Mouse (Mus musculus) forebrain, embryonic 14.5 days (tissue): ENCODE measurements at regions not wholly inside any gene's neighbourhood (a gene's known extent, or its start where the extent isn't known, plus 50 kb on each side); places are given as distances from the start of the nearest gene placed in this dataset.

ENCODE experiments used
- ATAC-seq: fragments of 200-750 bp; cut with Nextera tagmentation; 2 replicates; pipeline ENCODE4 v1.8.0; 2017; ENCODE audit warnings: mild to moderate bottlenecking, moderate library complexity
- DNase-seq: peaks from one replicate; pipeline ENCODE4 v3.0.0-alpha.2; 2015; ENCODE audit warnings: low spot score
- H3K27ac ChIP-seq: fragments of 300-500 bp; sonication (generic); 2 replicates; pipeline ENCODE4 v1.5.1; 2014; ENCODE audit warnings: low read depth, mild to moderate bottlenecking, control low read depth, low read length, moderate library complexity
- H3K27me3 ChIP-seq: fragments of 300-500 bp; sonication (generic); replicated peaks from 2 replicates; pipeline ENCODE4 v1.6.1; 2014; ENCODE audit warnings: low read length, control low read depth, mixed read lengths; ENCODE audit not compliant: control insufficient read depth, insufficient read depth
- H3K36me3 ChIP-seq: fragments of 300-500 bp; sonication (generic); 2 replicates; pipeline ENCODE4 v1.6.1; 2014; ENCODE audit warnings: low read length, control low read depth; ENCODE audit not compliant: control insufficient read depth, insufficient read depth
- H3K4me1 ChIP-seq: fragments of 300-500 bp; sonication (generic); 2 replicates; pipeline ENCODE4 v1.6.1; 2014; ENCODE audit warnings: antibody characterized with exemption, low read length, control low read depth; ENCODE audit not compliant: control insufficient read depth, insufficient read depth
- H3K4me2 ChIP-seq: fragments of 300-500 bp; sonication (generic); 2 replicates; pipeline ENCODE4 v1.6.1; 2014; ENCODE audit warnings: mild to moderate bottlenecking, control low read depth, low read length
- H3K4me3 ChIP-seq: fragments of 300-500 bp; sonication (generic); 2 replicates; pipeline ENCODE4 v1.5.1; 2014; ENCODE audit warnings: low read depth, low read length, control low read depth
- H3K9ac ChIP-seq: fragments of 300-500 bp; sonication (generic); 2 replicates; pipeline ENCODE4 v1.6.1; 2014; ENCODE audit warnings: mild to moderate bottlenecking, low read length, control low read depth, moderate library complexity
- H3K9me3 ChIP-seq: fragments of 300-500 bp; sonication (generic); replicated peaks from 2 replicates; pipeline ENCODE4 v1.6.1; 2016; ENCODE audit warnings: low read length, control low read depth, mixed read lengths; ENCODE audit not compliant: control insufficient read depth
- WGBS: fragments of 180-500 bp; shearing (Covaris S2); extraction: QIAGEN DNeasy Blood & Tissue Kit; methylation state at CpG from one replicate; pipeline ENCODE4 v1.1.7; 2014; 5-methylcytosine and 5-hydroxymethylcytosine counted together

GRCm38 (mm10) chr10:41003197-41003596 is 68.9 kb downstream of the Gpr6 start:
- H3K27me3 ChIP-seq, result no peaks in the 10 kb centered on the region
- no peak overlapping the region for H3K4me2 ChIP-seq
- H3K27ac ChIP-seq, result no peak overlapping the region
- H3K4me3 ChIP-seq, result no peak overlapping the region
- peaks cover 5% of the 10 kb centered on the region; the same call in 1 of the 2 replicates for H3K4me1 ChIP-seq
- no peaks in the 10 kb centered on the region for H3K36me3 ChIP-seq
- ATAC-seq (no peak), DNase-seq (no peak)
- no peaks in the 10 kb centered on the region for H3K9me3 ChIP-seq
- WGBS, result 92% methylated on average over 3 of the region's 3 CpGs
- H3K9ac ChIP-seq, result no peak overlapping the region

- Histone ChIP-seq H3K4me1 (peaks cover 5% of the 10 kb centered on the region; the same call in 1 of the 2 replicates), H3K27me3 (no peaks in the 10 kb centered on the region), H3K36me3 (no peaks in the 10 kb centered on the region), H3K9ac (no peak overlapping the region), H3K9me3 (no peaks in the 10 kb centered on the region), H3K4me2 (no peak overlapping the region), H3K4me3 (no peak overlapping the region), H3K27ac (no peak overlapping the region)
- DNase-seq (no peak), ATAC-seq (no peak)
- 85% methylated on average over 4 of the region's 4 CpGs for WGBS
These were observed 71.1 kb downstream of the Gpr6 start for GRCm38 (mm10) chr10:41000965-41001364.

- H3K9me3 ChIP-seq, result no peaks in the 10 kb centered on the region
- H3K27me3 ChIP-seq, result no peaks in the 10 kb centered on the region
- no peak overlapping the region for H3K4me2 ChIP-seq
- peaks cover 5% of the 10 kb centered on the region; the same call in 1 of the 2 replicates for H3K4me1 ChIP-seq
- ATAC-seq, result no peak
- H3K27ac ChIP-seq, result no peak overlapping the region
- no peaks in the 10 kb centered on the region for H3K36me3 ChIP-seq
- no peak for DNase-seq
- WGBS, result 88% methylated on average over 12 of the region's 12 CpGs
- H3K9ac ChIP-seq, result no peak overlapping the region
- H3K4me3 ChIP-seq, result no peak overlapping the region
These were observed 72.6 kb downstream of the Gpr6 start for GRCm38 (mm10) chr10:40999486-40999885.

GRCm38 (mm10) chr10:40998799-40999198 is 73.3 kb downstream of the Gpr6 start:
- H3K9me3 ChIP-seq, result no peaks in the 10 kb centered on the region
- ATAC-seq, result peak; percentile 22; the same call in 1 of the 2 replicates
- H3K27ac ChIP-seq, result peak overlapping the region; percentile 50
- no peak for DNase-seq
- WGBS, result 88% methylated on average over 11 of the region's 11 CpGs
- peak overlapping the region; percentile 1; the same call in 1 of the 2 replicates for H3K4me2 ChIP-seq
- peaks cover 5% of the 10 kb centered on the region; the same call in 1 of the 2 replicates for H3K4me1 ChIP-seq
- no peak overlapping the region for H3K4me3 ChIP-seq
- H3K9ac ChIP-seq, result no peak overlapping the region
- H3K27me3 ChIP-seq, result no peaks in the 10 kb centered on the region
- no peaks in the 10 kb centered on the region for H3K36me3 ChIP-seq

- Histone ChIP-seq H3K36me3 (no peaks in the 10 kb centered on the region), H3K27ac (peak overlapping the region; percentile 50), H3K9me3 (no peaks in the 10 kb centered on the region), H3K27me3 (no peaks in the 10 kb centered on the region), H3K4me1 (peaks cover 5% of the 10 kb centered on the region; the same call in 1 of the 2 replicates), H3K4me3 (no peak overlapping the region), H3K4me2 (peak overlapping the region; percentile 1; the same call in 1 of the 2 replicates), H3K9ac (no peak overlapping the region)
- ATAC-seq (peak; percentile 90), DNase-seq (peak; percentile 92)
- 11% methylated on average over 7 of the region's 7 CpGs for WGBS
These were observed 73.8 kb downstream of the Gpr6 start for GRCm38 (mm10) chr10:40998330-40998729.

- Histone ChIP-seq H3K9me3 (no peaks in the 10 kb centered on the region), H3K4me3 (no peak overlapping the region), H3K9ac (no peak overlapping the region), H3K36me3 (no peaks in the 10 kb centered on the region), H3K4me1 (peaks cover 5% of the 10 kb centered on the region; the same call in 1 of the 2 replicates), H3K27me3 (no peaks in the 10 kb centered on the region), H3K4me2 (no peak overlapping the region), H3K27ac (no peak overlapping the region)
- ATAC-seq, result 0 out of 2 replicates have a peak, but pooled peaks have one; percentile 29
- 61% methylated on average over 5 of the region's 5 CpGs for WGBS
- DNase-seq, result no peak
These were observed 74.5 kb downstream of the Gpr6 start for GRCm38 (mm10) chr10:40997606-40998005.
